Mouse (Mus musculus) heart, postnatal 0 days (tissue): ENCODE results near the gene Bmpr1b.
A peak's percentile ranks its signal among the peaks of the same experiment; 100 is the strongest.

Experiments
- CTCF ChIP-seq: IDR thresholded peaks from 2 replicates; pipeline ENCODE4 v1.5.1; 2016; ENCODE audit warnings: antibody characterized with exemption, control low read depth, low read depth
- EP300 ChIP-seq: IDR thresholded peaks from 2 replicates; pipeline ENCODE4 v1.6.1; 2016; ENCODE audit warnings: antibody characterized with exemption, low read depth

GRCm38 (mm10) chr3:142168863-142169521 lies at the start of gene Bmpr1b:
- TF ChIP-seq CTCF, result peak; percentile 34; the same call in 1 of the 2 replicates
- no peak for TF ChIP-seq EP300
